Mouse (Mus musculus) naive thymus-derived CD4-positive, alpha-beta T cell, adult 2 months (primary cell): Measurements from ENCODE around the gene Cd93.

Experiments used
- DNase-seq: peaks from one replicate; pipeline ENCODE4 v3.0.0-alpha.2; 2011; ENCODE audit warnings: low read depth

The Cd93 gene

GRCm38 (mm10) chr2:148402227-148402626 lies 41.1 kb downstream of the Cd93 start:
- no peak for DNase-seq

GRCm38 (mm10) chr2:148398901-148399685 lies 44.3 kb downstream of the Cd93 start:
- DNase-seq, result no peak

DNA sequence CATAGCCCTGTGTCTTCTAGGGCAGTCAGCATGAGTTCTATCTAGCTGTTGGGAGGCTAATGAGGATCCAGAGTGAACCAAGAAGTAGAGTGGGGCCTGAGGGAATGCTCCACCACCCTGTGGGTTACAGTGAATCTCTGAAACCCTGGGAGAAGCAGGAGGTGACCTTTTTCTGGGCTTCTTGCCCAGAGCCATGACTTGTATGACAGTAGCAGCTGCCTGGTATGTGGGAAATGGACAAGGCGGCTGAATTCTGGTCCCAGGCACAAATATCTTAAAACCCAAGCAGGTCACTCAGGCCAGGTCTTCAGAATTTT lies 45.6 kb downstream of the Cd93 start:
- no peak for DNase-seq

GRCm38 (mm10) chr2:148397015-148397783 lies 46.2 kb downstream of the Cd93 start:
- DNase-seq, result no peak

DNA sequence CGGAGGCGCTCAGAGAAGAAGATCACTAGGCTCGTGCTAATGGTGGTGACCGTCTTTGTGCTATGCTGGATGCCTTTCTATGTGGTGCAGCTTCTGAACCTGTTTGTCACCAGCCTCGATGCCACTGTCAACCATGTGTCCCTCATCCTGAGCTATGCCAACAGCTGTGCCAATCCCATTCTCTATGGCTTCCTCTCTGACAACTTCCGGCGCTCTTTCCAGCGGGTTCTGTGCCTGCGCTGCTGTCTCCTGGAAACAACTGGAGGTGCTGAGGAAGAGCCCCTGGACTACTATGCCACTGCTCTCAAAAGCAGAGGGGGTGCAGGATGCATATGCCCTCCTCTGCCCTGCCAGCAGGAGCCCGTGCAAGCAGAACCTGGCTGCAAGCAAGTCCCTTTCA lies 47.2 kb downstream of the Cd93 start:
- DNase-seq, result no peak

DNA sequence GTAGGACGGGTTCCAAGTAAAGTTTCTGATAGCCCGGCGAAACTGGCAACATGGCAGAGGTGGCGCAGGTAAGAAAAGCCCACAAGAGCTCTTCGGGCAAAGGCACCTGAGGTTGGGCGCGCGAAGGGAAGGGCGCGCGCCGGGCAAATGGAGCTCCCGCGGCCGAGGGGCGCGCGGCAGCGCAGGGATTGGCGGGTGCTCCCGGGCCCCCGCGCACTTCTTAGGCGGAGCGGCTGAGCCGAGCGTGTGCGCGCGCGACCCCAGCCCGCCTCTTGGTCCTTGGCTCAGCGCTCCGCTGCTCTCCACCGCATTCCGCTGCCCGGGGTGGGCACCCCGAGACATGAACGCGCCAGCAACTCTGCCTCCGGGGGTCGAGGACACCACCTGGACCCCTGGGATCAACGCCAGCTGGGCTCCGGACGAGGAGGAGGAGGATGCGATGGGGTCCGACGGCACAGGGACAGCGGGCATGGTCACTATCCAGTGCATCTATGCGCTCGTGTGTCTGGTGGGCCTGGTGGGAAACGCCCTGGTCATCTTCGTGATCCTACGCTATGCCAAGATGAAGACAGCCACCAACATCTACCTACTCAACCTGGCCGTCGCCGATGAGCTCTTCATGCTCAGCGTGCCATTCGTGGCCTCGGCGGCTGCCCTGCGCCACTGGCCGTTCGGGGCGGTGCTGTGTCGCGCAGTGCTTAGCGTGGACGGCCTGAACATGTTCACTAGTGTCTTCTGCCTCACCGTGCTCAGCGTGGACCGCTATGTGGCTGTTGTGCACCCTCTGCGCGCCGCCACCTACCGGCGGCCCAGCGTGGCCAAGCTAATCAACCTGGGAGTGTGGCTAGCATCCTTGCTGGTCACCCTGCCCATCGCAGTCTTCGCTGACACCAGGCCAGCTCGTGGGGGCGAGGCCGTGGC lies 48.0 kb downstream of the Cd93 start, which contains the start of gene Sstr4:
TSS of gene Sstr4 (plus strand) at position 214 of the 921 bp plus-strand sequence.
- DNase-seq, result no peak

DNA sequence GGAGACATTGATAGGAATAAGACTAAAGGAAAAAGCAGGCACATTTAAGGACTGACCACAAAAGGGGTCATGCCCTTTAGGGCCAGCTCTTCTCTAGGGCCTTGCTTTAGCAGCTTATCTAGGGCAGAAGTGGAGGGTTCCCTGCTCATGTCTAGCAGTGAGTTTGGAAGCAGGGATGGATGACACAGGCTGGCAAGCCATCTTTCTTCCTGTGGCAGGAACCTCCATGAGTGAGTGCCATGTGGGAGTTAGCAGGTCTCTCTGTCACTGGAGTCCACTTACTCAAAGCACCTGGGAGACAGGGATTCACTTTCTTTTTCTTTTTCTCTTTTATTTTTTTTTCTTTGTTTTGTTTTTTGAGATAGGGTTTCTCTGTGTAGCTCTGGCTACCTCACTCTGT lies 49.5 kb downstream of the Cd93 start:
- DNase-seq, result no peak

- DNase-seq, result no peak
Measured at GRCm38 (mm10) chr2:148393149-148393548, 50.2 kb downstream of the Cd93 start.

GRCm38 (mm10) chr2:148387652-148388581 lies 55.4 kb downstream of the Cd93 start:
- no peak for DNase-seq

DNA sequence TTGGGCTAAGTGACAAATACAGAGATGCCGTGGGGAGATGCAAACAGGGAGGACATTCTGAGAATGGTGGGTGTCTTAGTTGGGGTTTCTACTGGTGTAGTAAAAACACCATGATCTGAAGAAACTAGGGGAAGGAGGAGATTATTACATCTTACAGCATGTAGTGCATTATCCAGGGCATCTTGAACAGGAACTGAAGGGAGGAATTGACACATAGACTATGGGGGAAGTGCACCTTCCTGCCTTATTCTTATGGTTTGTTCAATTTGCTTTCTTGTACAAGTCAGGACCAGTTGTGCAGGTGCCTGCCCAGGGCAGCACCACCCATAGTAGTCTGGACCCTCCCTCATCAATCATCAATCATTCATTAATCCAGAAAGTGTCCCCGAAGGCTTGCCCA lies 56.4 kb downstream of the Cd93 start:
- no peak for DNase-seq
